Mouse (Mus musculus): ENCODE results near the gene Tomm40. TPM values are rescaled to one million over a fixed set of nuclear protein-coding genes. Genes with fewer than 3 reads are reported as not detected.
A peak's percentile ranks its signal among the peaks of the same experiment; 100 is the strongest.

Gene Tomm40
- polyA plus RNA-seq, 1 experiment from 2014 or later, result 174 TPM

DNA sequence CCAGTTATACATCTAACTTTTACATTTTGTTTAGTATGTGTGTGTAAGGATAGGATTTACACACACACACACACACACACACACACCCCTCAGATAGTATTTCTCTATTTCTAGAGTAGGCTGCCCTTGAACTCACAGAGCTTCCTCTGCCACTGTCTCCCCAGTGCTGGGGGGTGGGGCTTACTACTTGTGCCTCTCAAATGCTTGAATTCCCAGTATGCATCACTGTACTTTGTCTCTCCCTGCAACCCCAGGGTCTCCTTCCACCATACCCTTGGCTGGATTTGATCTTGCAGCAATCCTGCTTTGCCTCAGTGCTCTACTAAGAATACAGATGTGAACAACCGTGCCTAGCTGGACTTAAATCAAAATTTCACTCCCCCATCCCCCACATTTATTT is 38.8 kb upstream of the Tomm40 start:
- Histone ChIP-seq H3K4me3 (ENCODE audit: low read depth, low read length) (no peak overlapping the region), H3K4me1 (replicated peaks; ENCODE audit: control insufficient read depth, insufficient read depth, low read length) (peaks cover 12% of the 10 kb centered on the region; the same call in 1 of the 2 replicates), H3K27me3 (replicated peaks; ENCODE audit: control insufficient read depth, insufficient read depth, low read length) (no peaks in the 10 kb centered on the region), H3K9me3 (ENCODE audit: control insufficient read depth, low read length) (0 out of 2 replicates have a peak, but pooled peaks cover 3% of the 10 kb centered on the region), H3K4me2 (ENCODE audit: low read length) (no peak overlapping the region), H3K9ac (ENCODE audit: low read length) (no peak overlapping the region), H3K27ac (ENCODE audit: low read depth) (no peak overlapping the region), H3K36me3 (ENCODE audit: control insufficient read depth, insufficient read depth, low read length) (0 out of 2 replicates have a peak, but pooled peaks cover 11% of the 10 kb centered on the region)
- WGBS, result 71% methylated on average over 1 of the region's 1 CpGs
- DNase-seq (ENCODE audit: low spot score) (no peak), ATAC-seq (replicated peaks; ENCODE audit: low FRiP score, low TSS enrichment, low read depth) (no peak)

DNA sequence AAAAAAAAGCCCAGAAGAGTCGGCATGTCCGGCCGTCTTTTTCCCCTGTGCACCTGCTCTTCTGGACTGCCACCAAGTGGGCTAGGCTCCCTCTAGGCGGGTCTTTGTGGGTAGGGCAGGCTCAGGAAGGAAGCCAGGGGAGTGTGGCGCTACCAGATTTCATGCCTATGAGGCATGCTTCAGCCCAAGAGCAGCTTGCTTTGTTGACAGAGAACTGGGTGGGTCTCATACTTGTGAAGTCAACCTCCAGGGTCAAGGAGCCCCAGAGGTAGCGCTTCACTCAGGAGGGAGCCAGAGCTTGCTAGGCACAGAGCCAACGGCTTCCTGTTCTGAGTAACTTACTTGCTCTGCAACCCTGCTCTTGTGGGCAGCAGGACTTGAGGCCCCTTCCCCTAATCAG is 38.3 kb upstream of the Tomm40 start:
- no peak overlapping the region for H3K27ac ChIP-seq (ENCODE audit: low read depth)
- H3K4me2 ChIP-seq (ENCODE audit: low read length), result no peak overlapping the region
- H3K27me3 ChIP-seq (replicated peaks; ENCODE audit: control insufficient read depth, insufficient read depth, low read length), result no peaks in the 10 kb centered on the region
- H3K4me1 ChIP-seq (replicated peaks; ENCODE audit: control insufficient read depth, insufficient read depth, low read length), result peaks cover 12% of the 10 kb centered on the region; the same call in 1 of the 2 replicates
- no peak for DNase-seq (ENCODE audit: low spot score)
- no peak overlapping the region for H3K9ac ChIP-seq (ENCODE audit: low read length)
- no peak for ATAC-seq (replicated peaks; ENCODE audit: low FRiP score, low TSS enrichment, low read depth)
- WGBS, result 76% methylated on average over 7 of the region's 7 CpGs
- H3K4me3 ChIP-seq (ENCODE audit: low read depth, low read length), result no peak overlapping the region
- 0 out of 2 replicates have a peak, but pooled peaks cover 7% of the 10 kb centered on the region for H3K36me3 ChIP-seq (ENCODE audit: control insufficient read depth, insufficient read depth, low read length)
- H3K9me3 ChIP-seq (ENCODE audit: control insufficient read depth, low read length), result 0 out of 2 replicates have a peak, but pooled peaks cover 3% of the 10 kb centered on the region

DNA sequence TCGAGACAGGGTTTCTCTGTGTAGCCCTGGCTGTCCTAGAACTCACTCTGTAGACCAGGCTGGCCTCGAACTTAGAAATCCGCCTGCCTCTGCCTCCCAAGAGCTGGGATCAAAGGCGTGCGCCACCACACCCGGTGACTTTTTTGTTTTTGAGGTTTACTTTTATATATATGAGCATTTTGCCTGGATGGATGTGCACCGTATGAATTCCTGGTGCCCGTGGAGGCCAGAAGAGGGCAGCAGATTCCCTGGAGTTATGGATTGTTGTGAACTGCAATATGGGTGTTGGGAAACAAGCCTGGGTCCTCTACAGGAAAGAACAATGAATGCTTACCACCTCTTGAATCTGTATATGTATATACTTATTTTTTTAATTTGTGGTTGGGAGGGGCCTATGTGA is 37.4 kb upstream of the Tomm40 start:
- no peak overlapping the region for H3K4me3 ChIP-seq (ENCODE audit: low read depth, low read length)
- no peaks in the 10 kb centered on the region for H3K27me3 ChIP-seq (replicated peaks; ENCODE audit: control insufficient read depth, insufficient read depth, low read length)
- DNase-seq (ENCODE audit: low spot score), result no peak
- no peak overlapping the region for H3K9ac ChIP-seq (ENCODE audit: low read length)
- H3K4me1 ChIP-seq (replicated peaks; ENCODE audit: control insufficient read depth, insufficient read depth, low read length), result peaks cover 14% of the 10 kb centered on the region
- H3K4me2 ChIP-seq (ENCODE audit: low read length), result no peak overlapping the region
- H3K9me3 ChIP-seq (ENCODE audit: control insufficient read depth, low read length), result 0 out of 2 replicates have a peak, but pooled peaks cover 3% of the 10 kb centered on the region
- no peak for ATAC-seq (replicated peaks; ENCODE audit: low FRiP score, low TSS enrichment, low read depth)
- no peaks in the 10 kb centered on the region for H3K36me3 ChIP-seq (ENCODE audit: control insufficient read depth, insufficient read depth, low read length)
- H3K27ac ChIP-seq (ENCODE audit: low read depth), result no peak overlapping the region
- 71% methylated on average over 8 of the region's 8 CpGs for WGBS

DNA sequence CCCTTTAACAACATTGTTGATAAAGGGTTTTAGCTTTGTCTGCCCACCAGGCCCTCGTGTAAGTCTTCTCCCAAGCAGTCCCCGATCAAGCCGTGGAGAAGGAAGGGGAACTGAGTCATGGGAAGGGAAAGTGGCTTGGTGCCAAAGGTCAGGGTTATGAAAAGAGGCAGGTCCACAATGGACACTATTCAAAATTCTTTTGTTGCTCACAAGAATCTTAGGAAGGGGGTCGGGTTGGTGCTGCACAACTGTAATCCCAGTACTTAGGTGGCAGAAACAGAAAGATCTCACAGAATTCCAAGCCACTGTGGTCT is 35.8 kb upstream of the Tomm40 start:
- 40% methylated on average over 4 of the region's 4 CpGs for WGBS
- Histone ChIP-seq H3K4me2 (ENCODE audit: low read length) (no peak overlapping the region), H3K36me3 (ENCODE audit: control insufficient read depth, insufficient read depth, low read length) (no peaks in the 10 kb centered on the region)

DNA sequence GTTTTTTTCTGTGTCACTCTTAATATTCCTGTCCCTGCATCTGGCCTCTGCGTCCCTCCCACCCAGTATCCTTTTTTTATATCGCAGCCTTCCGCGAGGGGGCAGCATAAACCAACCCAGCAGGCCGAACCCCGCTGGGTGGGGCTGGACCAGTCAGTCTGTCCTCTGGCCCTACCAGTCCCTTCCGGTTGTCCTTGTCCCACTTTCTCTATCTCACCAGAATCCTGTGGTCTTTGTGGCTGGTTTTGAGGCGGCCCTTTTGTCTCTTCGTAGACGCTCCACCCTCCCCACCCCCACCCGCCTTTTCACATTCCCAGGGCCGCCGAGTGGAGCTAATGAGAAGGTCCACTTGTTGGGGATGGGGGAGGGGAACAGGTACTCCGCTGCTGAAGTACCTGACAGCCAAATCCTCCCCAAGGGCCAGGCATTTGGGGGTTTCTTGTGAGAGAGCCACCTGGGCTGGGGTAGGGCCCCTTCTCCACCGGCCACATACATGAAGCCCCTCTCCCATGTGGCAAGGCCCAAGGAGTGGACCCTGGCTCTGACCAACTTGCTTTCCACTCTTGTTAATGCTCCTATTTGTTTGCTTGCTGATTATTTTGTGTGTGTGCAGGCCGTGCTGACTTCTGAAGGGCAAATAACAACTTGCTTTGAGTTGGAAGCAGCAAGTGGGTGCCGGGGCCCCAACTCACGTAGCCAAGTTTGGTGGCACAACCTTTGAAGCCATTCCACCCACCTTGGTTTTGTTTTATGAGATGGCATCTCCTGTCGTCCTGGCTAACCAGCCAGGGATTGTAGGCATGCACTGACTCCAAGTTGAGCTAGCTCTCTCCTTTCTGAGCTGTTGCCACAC is 35.2 kb upstream of the Tomm40 start, which contains the start of gene Nectin2:
Nectin2 (minus strand) TSS at position 267 of the 853 bp plus-strand sequence.
- H3K9ac ChIP-seq (ENCODE audit: low read length), result peak within 1 kb of the TSS; percentile 76
- 0 out of 2 replicates have a peak, but pooled peaks cover 3% of the 10 kb centered on the region for H3K9me3 ChIP-seq (ENCODE audit: control insufficient read depth, low read length)
- H3K4me3 ChIP-seq (ENCODE audit: low read depth, low read length), result peak within 1 kb of the TSS; percentile 81
- H3K36me3 ChIP-seq (ENCODE audit: control insufficient read depth, insufficient read depth, low read length), result no peaks in the 10 kb centered on the region
- DNase-seq (ENCODE audit: low spot score) (peak; percentile 94), ATAC-seq (replicated peaks; ENCODE audit: low FRiP score, low TSS enrichment, low read depth) (peak; percentile 69)
- H3K4me1 ChIP-seq (replicated peaks; ENCODE audit: control insufficient read depth, insufficient read depth, low read length), result peaks cover 35% of the 10 kb centered on the region
- WGBS, result 19% methylated on average over 19 of the region's 19 CpGs
- H3K27me3 ChIP-seq (replicated peaks; ENCODE audit: control insufficient read depth, insufficient read depth, low read length), result no peaks in the 10 kb centered on the region
- H3K27ac ChIP-seq (ENCODE audit: low read depth), result peak within 1 kb of the TSS; percentile 90
- H3K4me2 ChIP-seq (ENCODE audit: low read length), result peak within 1 kb of the TSS; percentile 69

More for the DNA sequence above, 35.8 kb upstream of the Tomm40 start:
- Histone ChIP-seq H3K9me3 (ENCODE audit: control insufficient read depth, low read length) (0 out of 2 replicates have a peak, but pooled peaks cover 3% of the 10 kb centered on the region), H3K27ac (ENCODE audit: low read depth) (peak overlapping the region; percentile 71; the same call in 1 of the 2 replicates), H3K4me3 (ENCODE audit: low read depth, low read length) (no peak overlapping the region), H3K4me1 (replicated peaks; ENCODE audit: control insufficient read depth, insufficient read depth, low read length) (peaks cover 29% of the 10 kb centered on the region), H3K27me3 (replicated peaks; ENCODE audit: control insufficient read depth, insufficient read depth, low read length) (no peaks in the 10 kb centered on the region), H3K9ac (ENCODE audit: low read length) (no peak overlapping the region)
- ATAC-seq (replicated peaks; ENCODE audit: low FRiP score, low TSS enrichment, low read depth), result no peak
- no peak for DNase-seq (ENCODE audit: low spot score)

DNA sequence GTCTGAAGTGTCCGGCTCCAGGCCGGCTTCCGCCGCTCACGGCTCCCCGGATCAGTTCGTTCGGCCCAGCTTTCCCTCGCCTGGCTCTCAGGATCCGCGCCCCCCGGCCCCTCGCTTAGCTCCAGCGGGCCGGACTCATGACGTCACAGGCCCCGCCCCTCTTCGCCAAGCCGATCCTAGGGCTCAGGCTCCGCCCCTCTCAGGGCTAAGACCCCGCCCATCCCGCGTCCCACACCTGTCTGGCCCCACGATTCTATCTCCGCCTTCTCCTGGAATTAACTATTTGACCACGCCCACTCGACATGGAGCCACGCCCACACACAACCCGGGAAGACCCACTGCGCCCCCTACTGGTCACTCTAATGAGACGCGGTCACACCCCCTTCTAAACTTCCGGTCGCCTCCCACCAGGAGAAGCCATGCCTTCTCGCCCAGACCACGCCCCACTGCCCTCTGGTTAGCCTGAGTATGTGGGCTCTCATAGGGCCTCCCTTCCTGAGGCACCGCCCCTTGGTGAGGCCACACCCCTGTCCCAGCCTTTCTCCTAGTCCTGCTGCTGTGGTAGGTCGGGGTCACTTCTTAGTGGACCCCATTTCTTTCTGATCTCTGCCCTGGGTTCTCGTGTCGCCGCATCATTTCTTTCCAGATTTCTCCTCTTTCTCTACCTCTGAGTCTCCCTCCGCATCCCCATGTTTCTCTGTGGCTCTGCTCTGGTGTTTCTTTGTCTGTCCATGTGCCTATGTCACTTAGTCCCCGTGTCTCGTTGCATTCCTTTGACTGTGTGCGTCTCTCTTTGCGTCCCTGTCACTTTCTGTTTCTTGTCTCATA is 34.4 kb upstream of the Tomm40 start:
- WGBS, result under 1% methylated on average over 46 of the region's 46 CpGs
- Histone ChIP-seq H3K9ac (ENCODE audit: low read length) (peak overlapping the region; percentile 76), H3K4me2 (ENCODE audit: low read length) (peak overlapping the region; percentile 69), H3K4me3 (ENCODE audit: low read depth, low read length) (peak overlapping the region; percentile 81), H3K9me3 (ENCODE audit: control insufficient read depth, low read length) (0 out of 2 replicates have a peak, but pooled peaks cover 3% of the 10 kb centered on the region), H3K27me3 (replicated peaks; ENCODE audit: control insufficient read depth, insufficient read depth, low read length) (no peaks in the 10 kb centered on the region), H3K4me1 (replicated peaks; ENCODE audit: control insufficient read depth, insufficient read depth, low read length) (peaks cover 43% of the 10 kb centered on the region), H3K27ac (ENCODE audit: low read depth) (peak overlapping the region; percentile 90), H3K36me3 (ENCODE audit: control insufficient read depth, insufficient read depth, low read length) (peaks cover 3% of the 10 kb centered on the region)
- ATAC-seq (replicated peaks; ENCODE audit: low FRiP score, low TSS enrichment, low read depth) (peak; percentile 92), DNase-seq (ENCODE audit: low spot score) (peak; percentile 100)

DNA sequence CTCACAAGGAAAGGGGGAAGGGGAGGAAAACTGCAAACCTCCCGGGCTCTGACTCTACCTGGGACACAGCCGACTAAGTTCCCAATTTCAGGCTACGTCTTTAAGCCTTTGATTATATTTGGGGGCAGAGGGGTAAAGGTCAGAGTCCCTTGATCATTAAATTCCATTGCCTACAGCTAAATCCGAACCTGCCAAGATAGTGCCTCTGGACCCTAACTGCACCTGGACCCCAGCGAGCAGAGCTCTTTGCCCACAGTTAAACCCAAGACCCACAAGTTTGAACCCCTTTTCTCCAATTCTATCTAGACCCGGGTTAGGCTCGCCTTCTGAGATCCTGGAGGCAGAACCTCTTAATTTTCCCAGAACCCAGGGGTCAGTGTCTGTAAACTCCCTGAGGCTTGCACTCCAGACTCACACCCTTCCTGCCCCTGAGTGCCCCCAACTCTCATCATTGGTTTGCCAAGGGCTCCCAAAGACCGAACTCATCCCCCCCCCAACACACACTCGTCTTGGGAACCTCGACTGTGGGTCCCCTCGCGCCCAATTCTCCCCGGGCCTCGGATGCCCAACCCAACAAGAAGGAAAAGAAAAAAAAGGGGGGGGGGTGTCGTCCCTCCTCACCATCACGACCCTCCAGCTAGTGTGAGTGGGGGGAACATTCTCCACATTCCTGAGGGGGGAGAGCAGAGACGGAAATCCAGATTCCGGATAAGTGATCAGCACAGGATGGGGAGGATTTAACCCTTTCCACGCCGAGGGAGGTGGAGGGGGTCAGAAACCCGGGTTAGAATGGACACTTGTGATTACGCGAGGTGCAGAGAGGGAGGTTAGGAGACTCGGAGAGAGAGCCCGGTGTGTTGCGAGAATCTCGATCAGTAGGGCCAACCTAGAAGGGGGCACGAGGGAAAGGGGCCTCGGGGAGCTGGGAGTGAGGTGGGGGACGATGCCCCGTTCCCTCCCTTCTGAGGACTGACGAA is 33.3 kb upstream of the Tomm40 start:
- H3K9ac ChIP-seq (ENCODE audit: low read length), result peak overlapping the region; percentile 76
- ATAC-seq (replicated peaks; ENCODE audit: low FRiP score, low TSS enrichment, low read depth) (no peak), DNase-seq (ENCODE audit: low spot score) (peak; percentile 84)
- H3K4me1 ChIP-seq (replicated peaks; ENCODE audit: control insufficient read depth, insufficient read depth, low read length), result peaks cover 40% of the 10 kb centered on the region
- 0% methylated on average over 32 of the region's 32 CpGs for WGBS
- peak overlapping the region; percentile 90 for H3K27ac ChIP-seq (ENCODE audit: low read depth)
- H3K9me3 ChIP-seq (ENCODE audit: control insufficient read depth, low read length), result 0 out of 2 replicates have a peak, but pooled peaks cover 3% of the 10 kb centered on the region
- H3K27me3 ChIP-seq (replicated peaks; ENCODE audit: control insufficient read depth, insufficient read depth, low read length), result no peaks in the 10 kb centered on the region
- H3K4me3 ChIP-seq (ENCODE audit: low read depth, low read length), result peak overlapping the region; percentile 81
- peaks cover 13% of the 10 kb centered on the region for H3K36me3 ChIP-seq (ENCODE audit: control insufficient read depth, insufficient read depth, low read length)
- H3K4me2 ChIP-seq (ENCODE audit: low read length), result peak overlapping the region; percentile 69
